19 mouse cellular contexts compared by ENCODE assay signal in genomic region chr14:46193577-46193976, GRCm38 (mm10).
"Had no signal": no experiment of that assay in that cellular context is flagged by ENCODE, and none has a peak within 500 bp of the region (broad histone marks: within the 10 kb centered on the region; RNA-seq: fewer than 3 reads in every experiment).

No protein-coding gene starts in this region.

- H3K4me1 ChIP-seq: midbrain, embryonic 13.5 days; midbrain, embryonic 15.5 days; neural tube, embryonic 12.5 days had no signal

- ATAC-seq: lung, postnatal 0 days; midbrain, embryonic 13.5 days; midbrain, embryonic 15.5 days had no signal

- H3K9ac ChIP-seq: lung, embryonic 15.5 days; midbrain, embryonic 13.5 days; midbrain, embryonic 15.5 days; neural tube, embryonic 12.5 days had no signal

- H3K4me2 ChIP-seq: lung, embryonic 15.5 days; midbrain, embryonic 11.5 days; midbrain, embryonic 13.5 days; midbrain, embryonic 15.5 days; neural tube, embryonic 12.5 days had no signal

- H3K9me3 ChIP-seq: lung, embryonic 15.5 days; megakaryocyte, embryonic 14.5 days; midbrain, embryonic 13.5 days; midbrain, embryonic 15.5 days; neural tube, embryonic 12.5 days had no signal

- H3K27ac ChIP-seq: lung, embryonic 15.5 days; macrophage; midbrain, embryonic 13.5 days; midbrain, embryonic 15.5 days; neural tube, embryonic 12.5 days had no signal

- H3K4me3 ChIP-seq: lung, embryonic 15.5 days; megakaryocyte, embryonic 14.5 days; midbrain, embryonic 13.5 days; midbrain, embryonic 15.5 days; neural tube, embryonic 12.5 days had no signal

- H3K36me3 ChIP-seq: lung, embryonic 15.5 days; midbrain, embryonic 13.5 days; midbrain, embryonic 15.5 days; neural tube, embryonic 12.5 days had no signal

- DNase-seq: lung, adult 2 months; lung, postnatal 14 days; lung, postnatal 36 days; retina, postnatal 1 day; right cerebral cortex, adult 18-20 months; right cerebral cortex, postnatal 25 days; right cerebral cortex, postnatal 4 days; spleen, adult 18-20 months; thymus, adult 18-20 months; thymus, postnatal 14 days; thymus, postnatal 36 days had no signal

- H3K27me3 ChIP-seq: lung, embryonic 15.5 days; megakaryocyte, embryonic 14.5 days; midbrain, embryonic 13.5 days; midbrain, embryonic 15.5 days; neural tube, embryonic 12.5 days had no signal
